Mouse (Mus musculus) mature B cell (primary cell): Measurements from ENCODE around the gene Fars2.

ENCODE experiments used
- in situ Hi-C: fragments of 300-500 bp; cut with MboI; formaldehyde crosslinking; loops from 2 replicates; pipeline ENCODE4 v1.14.3; 2019

Gene Fars2

GRCm38 (mm10) chr13:36117143-36118014, at the start of gene Fars2, which contains the start of gene Lyrm4:
Fars2 (plus strand) TSS chr13:36117412.
Lyrm4 (minus strand) TSS chr13:36117526.
- in situ Hi-C loops, result no loop called here

GRCm38 (mm10) chr13:36074484-36074883, 42.7 kb upstream of the Fars2 start:
- in situ Hi-C loops, result no loop called here

GRCm38 (mm10) chr13:36081591-36081990, 35.6 kb upstream of the Fars2 start:
- in situ Hi-C loops, result no loop called here

GRCm38 (mm10) chr13:36084701-36085100, 32.5 kb upstream of the Fars2 start:
- in situ Hi-C loops, result no loop called here

- in situ Hi-C loops, result no loop called here
These were observed 31.2 kb upstream of the Fars2 start for GRCm38 (mm10) chr13:36085971-36086370.

- in situ Hi-C loops, result no loop called here
These were observed 30.4 kb upstream of the Fars2 start for GRCm38 (mm10) chr13:36086608-36087391.

- in situ Hi-C loops, result no loop called here
These were observed 29.8 kb upstream of the Fars2 start for GRCm38 (mm10) chr13:36087427-36087826.

- in situ Hi-C loops, result no loop called here
These were observed 29.0 kb upstream of the Fars2 start for GRCm38 (mm10) chr13:36088168-36088567.

- in situ Hi-C loops, result no loop called here
These were observed 20.4 kb upstream of the Fars2 start for GRCm38 (mm10) chr13:36096684-36097383.

- in situ Hi-C loops, result no loop called here
These were observed 11.6 kb upstream of the Fars2 start for GRCm38 (mm10) chr13:36105591-36105990.

- in situ Hi-C loops, result no loop called here
These were observed 8.7 kb upstream of the Fars2 start for GRCm38 (mm10) chr13:36108528-36108927.

- in situ Hi-C loops, result no loop called here
These were observed 5.9 kb upstream of the Fars2 start for GRCm38 (mm10) chr13:36111331-36111730.

GRCm38 (mm10) chr13:36113181-36113580, 4.0 kb upstream of the Fars2 start:
- in situ Hi-C loops, result no loop called here

- in situ Hi-C loops, result no loop called here
These were observed 581 bp upstream of the Fars2 start for GRCm38 (mm10) chr13:36116520-36117142.

GRCm38 (mm10) chr13:36119684-36120083, 2.5 kb downstream of the Fars2 start:
- in situ Hi-C loops, result no loop called here

GRCm38 (mm10) chr13:36120606-36121005, 3.4 kb downstream of the Fars2 start:
- in situ Hi-C loops, result no loop called here

- in situ Hi-C loops, result no loop called here
These were observed 12.3 kb downstream of the Fars2 start for GRCm38 (mm10) chr13:36129360-36130054.

- in situ Hi-C loops, result no loop called here
These were observed 14.2 kb downstream of the Fars2 start for GRCm38 (mm10) chr13:36131401-36131800.

GRCm38 (mm10) chr13:36131992-36132649, 14.9 kb downstream of the Fars2 start:
- in situ Hi-C loops, result no loop called here

- in situ Hi-C loops, result no loop called here
These were observed 22.5 kb downstream of the Fars2 start for GRCm38 (mm10) chr13:36139703-36140102.
